In the genomic region with DNA sequence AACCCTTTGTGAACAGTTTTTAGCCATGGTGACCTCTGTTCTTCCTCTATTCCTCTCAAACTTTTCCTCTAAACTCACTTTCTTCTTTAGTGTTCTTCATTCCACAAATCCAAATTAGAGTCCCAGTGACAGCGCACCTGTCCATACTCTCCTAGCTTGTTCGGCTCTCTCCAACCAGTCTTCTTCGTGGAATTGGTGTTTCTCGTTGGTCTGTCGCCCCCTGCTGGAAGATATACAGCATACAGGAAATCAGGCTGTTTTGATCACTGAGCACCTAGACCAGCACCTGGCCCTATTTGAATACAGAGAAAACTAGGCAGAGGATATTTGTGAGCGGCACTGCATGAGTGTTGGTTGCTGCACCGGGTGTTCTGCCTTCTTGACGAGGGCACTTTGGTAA, we compare ENCODE assay signal across 8 mouse cellular contexts. TPM values are rescaled to one million over a fixed set of nuclear protein-coding genes. Genes with fewer than 3 reads are reported as not detected.
DNase-seq lines count a peak whose midpoint lies in the region; ATAC-seq and TF ChIP-seq lines count a peak whose summit lies in the region.

No protein-coding gene starts in this region.

- no peak overlapping the region for H3K27ac ChIP-seq in intestine, embryonic 14.5 days (ENCODE audit: low read depth)
- H3K27ac ChIP-seq in intestine, embryonic 16.5 days (ENCODE audit: low read length): no peak overlapping the region
- no peak overlapping the region for H3K27ac ChIP-seq in layer of hippocampus, adult 2 months

- no peak overlapping the region for H3K4me2 ChIP-seq in intestine, embryonic 14.5 days (ENCODE audit: low read length)
- H3K4me2 ChIP-seq in intestine, embryonic 16.5 days (ENCODE audit: low read depth, low read length): no peak overlapping the region

- no peak for ATAC-seq in intestine, embryonic 14.5 days (replicated peaks; ENCODE audit: low FRiP score, low TSS enrichment, low read depth)
- no peak for ATAC-seq in intestine, embryonic 16.5 days
- ATAC-seq in granulocyte monocyte progenitor cell, adult 5-6 weeks (replicated peaks; ENCODE audit: poor library complexity, severe bottlenecking): peak; percentile 63

- H3K36me3 ChIP-seq in intestine, embryonic 14.5 days (ENCODE audit: control insufficient read depth, insufficient read depth, low read length): no peaks in the 10 kb centered on the region
- no peaks in the 10 kb centered on the region for H3K36me3 ChIP-seq in intestine, embryonic 16.5 days (ENCODE audit: control insufficient read depth, insufficient read depth, low read length)

- WGBS in intestine, embryonic 14.5 days: 35% methylated on average over 8 of the region's 8 CpGs
- 36% methylated on average over 8 of the region's 8 CpGs for WGBS in intestine, embryonic 16.5 days

- H3K4me3 ChIP-seq in intestine, embryonic 14.5 days (ENCODE audit: low read depth, low read length): no peak overlapping the region
- no peak overlapping the region for H3K4me3 ChIP-seq in intestine, embryonic 16.5 days (ENCODE audit: low read length)
- H3K4me3 ChIP-seq in layer of hippocampus, adult 2 months: no peak overlapping the region

- no peaks in the 10 kb centered on the region for H3K9me3 ChIP-seq in intestine, embryonic 14.5 days (ENCODE audit: control insufficient read depth, low read length)
- no peaks in the 10 kb centered on the region for H3K9me3 ChIP-seq in intestine, embryonic 16.5 days (ENCODE audit: control insufficient read depth, low read length)

- H3K4me1 ChIP-seq in intestine, embryonic 14.5 days (replicated peaks; ENCODE audit: control insufficient read depth, insufficient read depth, low read length): no peaks in the 10 kb centered on the region
- no peaks in the 10 kb centered on the region for H3K4me1 ChIP-seq in intestine, embryonic 16.5 days (ENCODE audit: control insufficient read depth, insufficient read depth, low read length)

- TF ChIP-seq CTCF in layer of hippocampus, adult 2 months (conservative IDR thresholded peaks at IDR 0.05): peak; percentile 82

- no peak overlapping the region for H3K9ac ChIP-seq in intestine, embryonic 14.5 days (ENCODE audit: low read length)
- no peak overlapping the region for H3K9ac ChIP-seq in intestine, embryonic 16.5 days (ENCODE audit: low read depth, low read length)

- peak; percentile 57 for DNase-seq in intestine, embryonic 14.5 days (ENCODE audit: low spot score)
- DNase-seq in T-cell, adult 2 months (ENCODE audit: low spot score): peak; percentile 30
- DNase-seq in cerebellum, postnatal 10 days: peak; percentile 70 to 76
- peak; percentile 24 to 51 for DNase-seq in layer of hippocampus, adult 2 months (ENCODE audit: low spot score in 2 of 2)
- peak; percentile 20 to 36 for DNase-seq in lung, postnatal 4 days
- peak; percentile 6 to 17 for DNase-seq in spleen, postnatal 36 days (ENCODE audit: low spot score in 2 of 2)

- H3K27me3 ChIP-seq in intestine, embryonic 14.5 days (replicated peaks; ENCODE audit: control insufficient read depth, insufficient read depth, low read length): no peaks in the 10 kb centered on the region
- H3K27me3 ChIP-seq in intestine, embryonic 16.5 days (replicated peaks; ENCODE audit: control insufficient read depth, insufficient read depth, low read length): no peaks in the 10 kb centered on the region

RNA-seq across cellular contexts. Expression of gene Mtmr1, which starts 53.3 kb away (rescaled TPM):
- polyA plus RNA-seq in intestine, embryonic 14.5 days (2014; fragmentation: Nextera tagmentation; extraction: Ambion mirVana): 12.8 and 13.2 TPM in 2 replicates
- 9.3 and 10.9 TPM in 2 replicates for polyA plus RNA-seq in intestine, embryonic 16.5 days (2015; fragmentation: Nextera tagmentation; extraction: Ambion mirVana)
- 44.9 and 49.7 TPM in 2 replicates for total RNA-seq in granulocyte monocyte progenitor cell, adult 5-6 weeks (2014; fragmentation: Nextera tagmentation)
- 44.3 and 45.2 TPM in 2 replicates for total RNA-seq in granulocyte monocyte progenitor cell, adult 5-6 weeks (2017)
- 10 to 100 TPM; 52.0 to 54.1 TPM for total RNA-seq in layer of hippocampus, adult 2 months (2021)

Comparison
In these comparisons a context has a peak if more than half of its experiments do, and no peak if none do; other contexts are left out.
1. DNase-seq: peak in every context shown above with its lines; median percentile 73 in cerebellum, postnatal 10 days; 57 in intestine, embryonic 14.5 days; 38 in layer of hippocampus, adult 2 months; 30 in T-cell, adult 2 months; 28 in lung, postnatal 4 days; 12 in spleen, postnatal 36 days.